Mouse (Mus musculus) lung, postnatal 14 days (tissue): ENCODE measurements around the gene Gas7.

ENCODE experiments used
- DNase-seq: peaks from one replicate; pipeline ENCODE4 v3.0.0; 2021

Gene Gas7

DNA sequence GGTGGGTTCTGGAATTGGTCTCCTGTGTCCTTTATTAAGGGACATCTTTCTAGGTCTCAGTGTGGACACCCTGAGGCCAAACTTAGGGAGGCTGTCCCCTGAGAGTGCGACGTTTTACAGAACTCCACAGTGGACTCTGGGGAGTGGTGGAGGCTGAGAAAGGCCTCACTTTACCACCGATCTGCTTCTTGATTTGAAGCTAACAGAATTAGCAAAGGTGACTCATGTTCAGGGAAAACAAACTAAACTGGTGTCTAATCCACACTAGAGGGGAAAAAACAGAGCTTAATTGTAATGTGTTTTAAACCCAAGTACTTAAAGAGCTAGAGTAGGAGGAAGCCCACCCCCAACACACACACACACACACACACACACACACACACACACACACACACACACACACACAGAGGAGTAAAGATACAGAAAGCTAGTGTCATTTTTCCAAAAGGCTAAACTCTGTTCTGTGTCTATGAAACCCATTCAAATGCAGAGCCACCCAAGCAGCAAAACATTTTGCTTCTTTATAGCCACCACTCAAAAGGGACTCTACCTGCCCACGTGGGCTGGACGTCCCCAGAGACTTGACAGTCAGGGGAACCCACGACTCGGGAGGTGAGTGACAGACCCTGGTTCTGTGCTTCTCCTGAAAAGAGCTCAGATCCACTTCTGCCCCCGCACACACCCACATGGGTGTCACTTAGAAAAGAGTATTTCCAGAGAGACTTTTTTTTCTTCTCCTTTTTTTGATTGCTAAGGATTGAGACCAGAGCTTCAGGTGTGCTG, 268.2 kb downstream of the Gas7 start:
- DNase-seq, result no peak

DNA sequence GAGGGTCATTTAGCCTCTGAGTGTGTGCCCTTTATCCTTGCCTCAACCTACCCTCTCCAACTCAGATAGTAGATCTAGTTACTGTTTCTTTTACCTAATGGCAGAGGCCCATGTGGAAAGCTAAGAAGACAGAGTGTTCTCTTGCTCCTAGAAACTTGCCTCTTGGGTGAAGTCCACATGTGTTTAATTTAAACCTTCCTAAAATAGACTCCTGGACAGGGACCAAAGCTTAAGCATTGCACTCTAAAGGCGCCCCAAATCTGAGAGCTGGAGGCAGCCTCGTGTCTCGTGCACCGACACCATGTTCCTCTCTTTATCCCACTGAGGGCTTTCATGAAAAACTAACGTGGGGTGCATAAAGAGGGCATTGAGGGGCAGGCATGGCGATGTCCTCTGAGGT, 271.9 kb downstream of the Gas7 start:
- no peak for DNase-seq

DNA sequence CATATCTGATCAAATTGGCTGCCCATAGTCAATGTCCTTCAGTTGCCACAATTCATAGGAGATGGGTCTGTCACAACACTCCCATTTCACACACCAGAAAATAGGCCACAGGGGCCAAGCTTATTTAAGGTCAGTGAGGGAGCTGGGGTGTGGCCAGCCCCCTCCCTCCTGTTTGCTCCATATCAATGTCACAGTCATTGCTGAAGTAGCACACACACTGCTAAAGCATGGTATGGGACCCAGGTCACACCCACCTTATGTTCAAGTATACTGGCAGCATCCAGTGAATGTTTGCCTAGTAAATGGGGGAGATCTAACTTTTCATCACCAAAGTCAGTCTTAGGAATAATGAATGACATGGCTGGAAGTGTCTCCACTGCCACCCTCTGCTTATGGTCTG, 273.5 kb downstream of the Gas7 start:
- DNase-seq, result no peak

DNA sequence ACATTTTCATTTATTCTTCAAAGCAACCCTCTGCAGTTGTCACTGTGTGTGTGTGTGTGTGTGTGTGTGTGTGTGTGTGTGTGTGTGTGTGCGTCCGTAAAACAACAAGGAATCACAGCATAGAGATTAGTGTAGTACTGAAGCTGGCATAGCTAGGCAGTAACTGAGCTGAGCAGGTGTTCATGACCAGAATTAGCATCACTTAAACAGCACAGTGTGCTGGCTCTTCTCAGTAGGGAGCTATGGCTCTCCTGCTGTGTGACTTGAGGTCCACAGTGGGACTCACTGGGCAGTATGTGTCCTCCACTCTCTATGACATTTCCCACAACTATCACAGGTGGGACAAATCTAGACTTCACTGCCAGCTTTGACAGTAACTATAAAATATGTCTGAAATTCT, 275.8 kb downstream of the Gas7 start:
- no peak for DNase-seq

DNA sequence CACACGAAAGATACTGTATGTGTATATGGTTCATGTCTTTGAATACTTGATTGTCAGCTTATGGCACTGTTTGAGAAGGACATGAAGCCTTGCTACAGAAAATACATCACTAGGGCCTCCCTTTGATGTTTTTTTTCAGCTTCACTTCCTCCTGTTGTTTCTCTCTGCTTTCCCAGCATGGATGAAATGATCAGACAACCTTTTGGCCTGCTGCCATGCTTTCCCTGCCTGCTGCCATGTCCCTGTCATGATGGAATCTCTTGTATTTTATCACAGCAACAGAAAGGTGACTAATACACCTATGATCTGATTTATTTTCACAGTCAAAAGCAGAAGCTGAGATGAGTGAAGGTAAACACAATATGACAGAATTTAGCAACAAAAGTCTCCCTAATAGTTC, 278.5 kb downstream of the Gas7 start:
- DNase-seq, result no peak

DNA sequence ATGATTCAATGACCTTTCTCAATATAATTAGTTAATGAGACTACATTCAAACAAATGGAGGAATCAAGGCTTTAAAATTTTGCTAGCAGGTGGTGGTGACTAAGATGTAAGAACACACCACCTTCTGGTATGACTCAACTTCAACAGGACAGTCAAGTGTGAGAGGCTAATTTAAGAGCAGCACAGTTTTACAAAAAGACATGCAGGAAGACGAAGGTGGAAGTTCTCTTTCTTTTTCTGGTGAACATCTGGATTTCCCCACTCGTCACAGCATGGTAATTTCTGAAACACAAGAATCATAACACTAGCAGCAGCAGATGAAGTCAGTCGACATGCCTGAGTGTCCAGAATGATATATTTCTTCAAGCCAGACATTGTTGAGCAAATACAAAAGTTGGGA, 279.4 kb downstream of the Gas7 start:
- DNase-seq, result no peak

DNA sequence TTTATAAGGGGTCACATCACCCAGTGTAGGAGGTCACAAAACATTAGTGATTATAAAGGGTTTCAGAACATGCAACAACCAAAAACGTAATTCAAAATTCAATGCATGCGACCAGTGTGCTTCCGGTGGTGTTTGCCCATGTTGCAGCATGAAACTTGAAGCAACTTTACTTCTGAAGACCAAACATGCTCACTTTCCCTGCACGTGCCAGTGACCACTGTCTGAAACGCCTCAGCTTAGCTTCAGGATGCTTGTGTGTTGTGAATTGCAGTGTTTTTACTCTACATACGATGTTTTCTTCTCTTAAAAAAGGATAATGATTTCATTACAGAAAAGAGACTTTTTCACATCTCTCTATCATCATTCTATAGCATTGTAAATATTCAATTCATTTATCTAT, 283.1 kb downstream of the Gas7 start:
- no peak for DNase-seq
